Mouse (Mus musculus) Muller cell, postnatal 12 days (primary cell): Measurements from ENCODE around the gene Nrg3.

Source experiments
- DNase-seq: peaks from one replicate; pipeline ENCODE4 v3.0.0-alpha.2; 2015; ENCODE audit errors: inconsistent ontology term

The Nrg3 gene

GRCm38 (mm10) chr14:38959367-38959766, 513.5 kb downstream of the Nrg3 start:
- DNase-seq = no peak

DNA sequence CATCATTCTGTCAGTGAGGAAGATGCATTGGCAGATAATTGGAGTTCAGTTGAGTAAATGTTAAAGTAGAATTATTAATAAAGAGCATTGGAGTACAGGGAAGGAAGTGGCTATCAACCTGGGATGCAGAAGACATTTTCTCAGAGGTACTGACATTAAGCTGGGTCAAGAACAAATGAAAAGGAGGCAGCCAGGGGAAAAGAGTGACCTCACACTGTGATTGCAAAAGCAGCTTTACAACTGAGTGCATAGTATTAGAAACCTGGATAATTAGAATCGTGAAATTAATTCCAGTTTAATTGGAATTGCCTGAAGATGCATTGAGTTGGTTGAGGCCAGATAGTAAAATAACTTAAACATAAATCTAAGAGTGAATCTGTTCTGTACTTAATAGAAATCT, 535.4 kb downstream of the Nrg3 start:
- no peak for DNase-seq

- DNase-seq = no peak
These were observed 536.3 kb downstream of the Nrg3 start for GRCm38 (mm10) chr14:38936483-38937054.

- DNase-seq = no peak
These were observed 549.2 kb downstream of the Nrg3 start for GRCm38 (mm10) chr14:38923652-38924051.

DNA sequence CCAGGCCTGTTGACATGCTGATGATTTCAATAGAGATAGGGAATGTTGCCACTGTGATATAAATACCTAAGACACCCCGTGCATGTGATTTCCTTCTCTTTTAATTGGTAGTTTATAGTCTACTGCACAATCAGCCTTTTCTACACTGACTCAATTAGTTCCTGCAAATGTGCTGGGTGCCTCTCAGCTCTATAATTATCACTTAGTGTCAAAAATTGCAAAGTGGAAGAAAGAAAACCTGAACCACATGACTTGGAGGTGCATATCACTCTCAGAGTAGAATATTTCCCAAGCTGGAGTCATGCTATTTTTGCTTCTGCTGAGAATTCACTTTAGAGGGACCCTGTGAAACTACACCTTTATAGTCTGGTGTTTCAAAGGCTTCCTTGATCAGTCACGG, 552.1 kb downstream of the Nrg3 start:
- DNase-seq = no peak

- no peak for DNase-seq
These were observed 602.3 kb downstream of the Nrg3 start for GRCm38 (mm10) chr14:38870591-38870990.

- no peak for DNase-seq
These were observed 625.3 kb downstream of the Nrg3 start for GRCm38 (mm10) chr14:38847566-38847965.

DNA sequence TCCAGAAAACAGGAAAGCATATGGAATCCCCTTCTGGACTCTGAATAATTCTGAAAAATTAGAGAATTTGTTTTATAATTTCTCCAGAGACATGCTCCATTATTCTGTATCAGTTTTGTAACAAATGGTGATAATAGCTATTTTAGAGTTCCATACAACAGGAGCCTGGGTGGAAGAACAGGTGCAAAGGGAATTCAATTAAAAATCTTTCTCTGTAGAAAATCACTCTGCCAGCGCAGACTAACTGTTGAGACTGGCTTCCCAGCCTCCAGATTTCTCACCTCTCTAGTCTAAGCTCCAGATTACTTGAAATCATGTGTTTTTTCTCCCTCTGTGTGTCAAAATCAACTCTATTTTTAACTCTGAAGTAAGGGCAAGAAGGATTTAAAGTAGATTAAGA, 625.8 kb downstream of the Nrg3 start:
- no peak for DNase-seq

DNA sequence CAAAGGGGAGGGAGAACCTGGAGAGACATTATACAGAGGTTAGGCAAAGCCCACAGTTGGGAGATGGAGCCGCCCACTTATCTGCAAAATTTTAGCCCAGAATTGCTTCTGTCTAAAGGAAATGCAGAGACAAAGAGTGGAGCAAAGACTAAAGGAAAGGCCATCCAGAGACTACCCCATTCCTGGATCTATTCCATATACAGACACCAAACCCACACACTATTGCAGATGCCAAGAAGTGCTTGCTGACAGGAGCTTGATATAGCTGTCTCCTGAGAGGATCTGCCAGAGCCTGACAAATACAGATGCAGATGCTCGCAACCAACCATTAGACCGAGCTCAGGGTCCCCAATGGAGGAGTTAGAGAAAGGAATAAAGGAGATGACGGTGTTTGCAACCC, 637.9 kb downstream of the Nrg3 start:
- peak; percentile 25 for DNase-seq

- DNase-seq = peak; percentile 82
These were observed 648.0 kb downstream of the Nrg3 start for GRCm38 (mm10) chr14:38824891-38825290.

DNA sequence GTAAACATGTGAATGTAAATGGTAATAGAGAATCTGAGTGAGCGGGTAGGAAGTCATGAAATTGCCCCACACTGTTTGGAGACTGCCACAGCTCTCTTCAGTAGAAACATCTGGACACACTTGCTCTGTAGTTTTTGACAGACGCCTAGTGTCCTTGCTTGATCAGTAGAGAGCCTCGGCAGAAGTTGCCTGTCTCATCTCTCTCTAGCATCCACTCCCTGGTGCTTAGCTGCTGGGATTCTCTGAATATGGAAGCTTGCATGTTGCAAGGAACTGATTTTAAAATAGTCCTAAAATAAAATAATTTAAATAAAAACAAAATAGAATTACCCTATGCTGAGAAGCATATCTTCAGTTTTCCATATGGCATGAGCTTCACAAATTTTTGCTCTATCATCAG, 675.9 kb downstream of the Nrg3 start:
- no peak for DNase-seq

GRCm38 (mm10) chr14:38775291-38776116, 697.4 kb downstream of the Nrg3 start:
- no peak for DNase-seq

- no peak for DNase-seq
These were observed 698.1 kb downstream of the Nrg3 start for GRCm38 (mm10) chr14:38774811-38775210.

DNA sequence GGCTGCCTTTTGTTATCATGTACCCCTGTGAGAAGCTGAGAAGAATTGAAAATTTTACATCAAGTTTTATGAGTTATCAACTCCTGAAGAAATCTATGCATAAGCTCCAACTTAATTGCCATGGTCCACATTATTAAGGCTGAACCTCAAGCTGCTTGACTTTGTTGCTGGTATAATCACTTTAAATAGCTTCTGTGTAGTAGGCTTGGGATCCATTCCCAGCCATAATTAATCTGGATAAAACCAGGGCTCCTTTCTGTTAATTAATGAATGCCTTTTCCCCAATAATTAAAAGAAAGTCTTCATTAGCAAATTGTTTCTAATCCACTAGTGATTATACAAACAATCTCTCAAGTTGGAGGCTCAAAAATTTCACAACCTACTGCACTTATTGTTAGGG, 742.4 kb downstream of the Nrg3 start:
- DNase-seq = peak; percentile 45

DNA sequence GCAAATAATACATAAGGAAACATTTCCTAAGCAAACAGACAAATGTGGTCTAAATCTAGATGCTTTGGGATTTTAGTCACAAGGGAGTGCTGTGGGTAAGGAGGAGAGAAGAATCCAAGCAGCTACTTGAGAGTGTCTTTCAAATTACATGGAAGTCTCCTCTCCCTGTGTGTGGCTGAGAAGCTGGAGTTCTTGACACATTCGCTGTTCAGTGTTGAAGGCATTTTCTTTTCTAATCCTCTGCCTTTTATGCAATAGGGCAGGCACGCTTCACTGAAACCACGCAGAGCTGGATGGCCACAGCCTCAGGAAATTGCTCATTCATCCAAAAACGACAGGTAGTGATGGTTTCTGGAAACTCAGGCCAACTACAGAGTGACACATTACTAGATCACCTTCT, 769.0 kb downstream of the Nrg3 start:
- peak; percentile 25 for DNase-seq

GRCm38 (mm10) chr14:38702596-38703393, 770.1 kb downstream of the Nrg3 start:
- peak; percentile 51 for DNase-seq

DNA sequence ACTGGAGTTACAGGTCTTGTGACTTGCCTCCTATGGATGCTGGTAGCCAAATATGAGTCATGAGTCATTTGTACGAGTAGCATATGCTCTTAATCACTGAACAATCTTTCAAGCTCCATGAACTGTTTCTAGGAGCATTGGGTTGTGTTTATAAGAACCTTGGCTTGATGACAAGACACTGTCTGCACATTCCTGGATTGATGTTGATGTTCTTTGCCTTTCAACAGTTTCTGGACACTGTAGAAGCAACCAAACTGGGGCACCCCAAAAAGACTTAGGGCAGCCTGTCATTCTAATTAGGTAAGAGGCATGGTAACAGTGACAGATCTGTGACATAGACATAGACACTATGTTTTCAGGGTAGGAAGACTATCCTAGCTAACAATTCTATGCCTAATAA, 771.5 kb downstream of the Nrg3 start:
- DNase-seq = no peak

GRCm38 (mm10) chr14:38700972-38701371, 771.9 kb downstream of the Nrg3 start:
- no peak for DNase-seq

GRCm38 (mm10) chr14:38659973-38660372, 812.9 kb downstream of the Nrg3 start:
- DNase-seq = no peak

- DNase-seq = no peak
These were observed 835.8 kb downstream of the Nrg3 start for GRCm38 (mm10) chr14:38637070-38637469.

- no peak for DNase-seq
These were observed 842.8 kb downstream of the Nrg3 start for GRCm38 (mm10) chr14:38630114-38630513.

- DNase-seq = peak; percentile 43
These were observed 843.2 kb downstream of the Nrg3 start for GRCm38 (mm10) chr14:38629671-38630070.
